Mouse (Mus musculus): Measurements from ENCODE around the gene 2210408I21Rik.

Gene 2210408I21Rik

GRCm38 (mm10) chr13:77514046-77514445, 378.7 kb downstream of the 2210408I21Rik start:
- no peak for DNase-seq

DNA sequence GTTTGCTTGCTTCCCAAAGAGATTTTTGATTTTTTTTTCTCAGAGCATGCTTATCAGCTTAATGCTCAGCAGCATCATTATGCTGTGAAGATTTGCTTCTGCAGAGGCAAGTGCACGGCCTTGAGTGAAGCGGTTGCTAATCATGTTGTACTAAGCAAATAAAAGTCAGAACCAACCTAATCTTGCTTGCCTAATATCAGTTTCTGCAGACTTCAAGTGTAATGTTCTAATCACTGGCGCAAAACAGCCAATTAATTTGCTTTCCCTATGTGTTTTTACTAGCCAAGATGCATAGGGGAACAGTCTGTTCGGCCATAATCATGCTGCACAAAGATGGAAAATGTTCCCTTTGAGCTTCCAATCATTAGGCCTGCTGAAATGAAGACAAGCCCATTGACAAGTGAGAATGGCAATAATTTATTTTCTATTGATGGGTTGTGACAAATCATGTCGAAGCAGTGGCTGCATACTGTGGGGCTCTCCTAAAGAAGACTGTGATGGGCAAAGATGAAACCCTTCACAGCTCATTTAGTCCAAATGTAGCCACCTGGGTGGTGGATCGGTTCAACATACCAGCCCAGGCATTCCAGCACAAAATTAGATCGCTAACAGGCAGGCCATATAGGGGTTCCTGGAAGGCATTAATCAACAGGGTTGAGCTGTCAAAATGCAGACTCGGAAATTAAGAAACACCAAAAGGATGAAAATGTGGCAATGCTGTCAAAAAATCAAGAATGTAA, 393.8 kb downstream of the 2210408I21Rik start:
- no peak for DNase-seq

DNA sequence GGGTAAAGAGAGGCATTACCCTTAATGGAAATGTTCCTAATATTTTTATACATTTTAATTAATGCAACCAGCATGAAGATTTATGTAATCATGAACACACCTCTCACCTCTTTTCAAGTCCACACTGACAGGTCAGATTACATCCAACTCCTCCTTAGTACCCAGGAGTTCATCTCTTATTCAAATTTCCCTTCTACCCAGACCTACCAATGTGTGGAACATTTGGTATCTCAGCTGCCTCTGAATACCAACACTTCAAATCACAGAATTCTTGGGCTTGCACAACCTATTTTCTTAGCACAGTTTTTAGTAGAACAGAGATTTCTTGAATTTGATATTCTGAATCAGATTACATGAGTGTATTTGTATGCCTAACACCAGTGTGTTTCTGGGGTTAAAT, 394.4 kb downstream of the 2210408I21Rik start:
- DNase-seq: no peak

DNA sequence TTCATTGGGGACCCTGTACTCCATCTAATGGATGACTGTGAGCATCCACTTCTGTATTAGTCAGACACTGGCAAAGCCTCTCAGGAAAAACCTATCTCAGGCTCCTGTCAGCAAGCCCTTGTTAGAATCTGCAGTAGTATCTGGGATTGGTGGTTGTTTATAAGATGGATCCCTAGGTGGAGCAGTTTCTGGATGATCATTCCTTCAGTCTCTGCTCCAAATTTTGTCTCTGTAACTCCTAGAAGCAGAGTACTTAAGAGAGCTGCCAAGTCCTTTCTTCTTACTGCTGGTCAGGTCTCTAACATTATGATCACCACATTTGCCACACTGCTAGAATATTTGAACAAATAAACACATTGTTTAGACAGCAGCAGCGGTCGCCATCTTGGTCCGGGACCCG, 402.1 kb downstream of the 2210408I21Rik start:
- DNase-seq: no peak

- peak; percentile 14 for DNase-seq
Observed at GRCm38 (mm10) chr13:77547486-77548385, 412.4 kb downstream of the 2210408I21Rik start.

GRCm38 (mm10) chr13:77548386-77548695, 413.0 kb downstream of the 2210408I21Rik start:
- no peak for DNase-seq

GRCm38 (mm10) chr13:77548750-77549149, 413.4 kb downstream of the 2210408I21Rik start:
- DNase-seq: no peak

GRCm38 (mm10) chr13:77594011-77594410, 458.7 kb downstream of the 2210408I21Rik start:
- DNase-seq: peak; percentile 37

- no peak for DNase-seq
Observed at GRCm38 (mm10) chr13:77615346-77615745, 480.0 kb downstream of the 2210408I21Rik start.

Data from kidney, postnatal 14 days (tissue).